Mouse (Mus musculus) lung, embryonic 16.5 days (tissue): ENCODE measurements at regions not wholly inside any gene's neighbourhood (a gene's known extent, or its start where the extent isn't known, plus 50 kb on each side); places are given as distances from the start of the nearest gene placed in this dataset.

Experiments
- ATAC-seq: fragments of 200-750 bp; cut with Nextera tagmentation; 2 replicates; pipeline ENCODE4 v1.8.0; 2017; ENCODE audit warnings: low read depth, mild to moderate bottlenecking, moderate library complexity
- H3K27ac ChIP-seq: fragments of 300-500 bp; sonication (generic); 2 replicates; pipeline ENCODE4 v1.5.1; 2014; ENCODE audit warnings: mild to moderate bottlenecking, control low read depth, low read length
- H3K27me3 ChIP-seq: fragments of 300-500 bp; sonication (generic); 2 replicates; pipeline ENCODE4 v1.6.1; 2014; ENCODE audit warnings: low read depth, low read length, mixed read lengths; ENCODE audit not compliant: control insufficient read depth, insufficient read depth
- H3K36me3 ChIP-seq: fragments of 300-500 bp; sonication (generic); 2 replicates; pipeline ENCODE4 v1.6.1; 2014; ENCODE audit warnings: low read length; ENCODE audit not compliant: control insufficient read depth, insufficient read depth
- H3K4me1 ChIP-seq: fragments of 300-500 bp; sonication (generic); replicated peaks from 2 replicates; pipeline ENCODE4 v1.6.1; 2014; ENCODE audit warnings: low read length, mixed read lengths; ENCODE audit not compliant: control insufficient read depth, insufficient read depth
- H3K4me2 ChIP-seq: fragments of 300-500 bp; sonication (generic); 2 replicates; pipeline ENCODE4 v1.6.1; 2014; ENCODE audit warnings: low read depth, low read length, control low read depth
- H3K4me3 ChIP-seq: fragments of 300-500 bp; sonication (generic); 2 replicates; pipeline ENCODE4 v1.5.1; 2014; ENCODE audit warnings: mild to moderate bottlenecking, low read length, control low read depth
- H3K9ac ChIP-seq: fragments of 300-500 bp; sonication (generic); 2 replicates; pipeline ENCODE4 v1.6.1; 2014; ENCODE audit warnings: low read length, control low read depth
- H3K9me3 ChIP-seq: fragments of 300-500 bp; sonication (generic); 2 replicates; pipeline ENCODE4 v1.6.1; 2016; ENCODE audit warnings: low read length; ENCODE audit not compliant: control insufficient read depth
- WGBS: fragments of 180-500 bp; shearing (Covaris S2); extraction: QIAGEN DNeasy Blood & Tissue Kit; methylation state at CpG from one replicate; pipeline ENCODE4 v1.1.7; 2014; 5-methylcytosine and 5-hydroxymethylcytosine counted together

DNA sequence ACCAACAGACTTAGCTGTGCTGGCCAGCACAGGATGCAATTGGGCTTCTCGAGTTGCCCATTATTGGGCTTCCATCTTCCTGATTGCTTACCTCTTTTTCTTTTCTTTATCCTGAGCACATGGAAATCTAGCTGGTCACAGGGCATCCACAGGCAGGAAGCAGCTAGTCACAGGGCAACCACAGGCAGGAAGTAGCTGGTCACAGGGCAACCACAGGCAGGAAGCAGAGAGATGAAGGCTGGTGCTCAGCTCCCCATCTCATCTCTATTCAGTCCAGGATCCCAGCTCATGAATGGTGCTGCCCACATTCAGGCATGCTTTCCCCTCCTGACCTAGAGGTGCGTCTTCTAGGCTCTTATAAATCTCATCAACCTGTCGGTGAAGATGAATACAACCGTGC is 146.8 kb upstream of the Slc35f3 start:
- Histone ChIP-seq H3K27me3 (no peaks in the 10 kb centered on the region), H3K9me3 (no peaks in the 10 kb centered on the region), H3K9ac (no peak overlapping the region), H3K4me2 (no peak overlapping the region), H3K4me1 (peaks cover 13% of the 10 kb centered on the region), H3K4me3 (no peak overlapping the region), H3K36me3 (no peaks in the 10 kb centered on the region), H3K27ac (no peak overlapping the region)
- ATAC-seq, result no peak
- WGBS, result 72% methylated on average over 4 of the region's 4 CpGs

DNA sequence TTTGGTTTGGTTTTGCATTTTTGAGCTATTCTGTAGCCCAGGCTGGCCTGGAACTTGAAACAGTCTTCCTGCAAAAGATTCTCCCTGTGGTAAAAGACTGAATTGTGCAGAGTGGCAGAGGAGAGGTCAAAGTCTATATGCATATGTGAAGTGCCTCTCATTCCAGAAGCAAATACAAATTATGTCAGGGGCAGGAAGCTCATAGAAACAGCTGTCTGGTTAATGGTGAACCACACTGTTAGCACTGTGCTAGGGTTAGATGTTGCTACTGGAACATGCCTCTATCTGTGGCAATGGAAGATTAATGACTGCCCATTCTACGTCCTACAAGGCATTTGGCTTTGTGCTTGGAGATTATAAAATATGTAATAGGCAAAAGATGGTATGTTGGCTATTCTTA is 144.4 kb upstream of the Slc35f3 start:
- Histone ChIP-seq H3K4me1 (peaks cover 15% of the 10 kb centered on the region), H3K9me3 (no peaks in the 10 kb centered on the region), H3K4me2 (no peak overlapping the region), H3K36me3 (no peaks in the 10 kb centered on the region), H3K9ac (no peak overlapping the region), H3K27ac (no peak overlapping the region), H3K4me3 (no peak overlapping the region), H3K27me3 (no peaks in the 10 kb centered on the region)
- ATAC-seq, result peak; percentile 56
- WGBS, result 20% methylated on average over 1 of the region's 1 CpGs

DNA sequence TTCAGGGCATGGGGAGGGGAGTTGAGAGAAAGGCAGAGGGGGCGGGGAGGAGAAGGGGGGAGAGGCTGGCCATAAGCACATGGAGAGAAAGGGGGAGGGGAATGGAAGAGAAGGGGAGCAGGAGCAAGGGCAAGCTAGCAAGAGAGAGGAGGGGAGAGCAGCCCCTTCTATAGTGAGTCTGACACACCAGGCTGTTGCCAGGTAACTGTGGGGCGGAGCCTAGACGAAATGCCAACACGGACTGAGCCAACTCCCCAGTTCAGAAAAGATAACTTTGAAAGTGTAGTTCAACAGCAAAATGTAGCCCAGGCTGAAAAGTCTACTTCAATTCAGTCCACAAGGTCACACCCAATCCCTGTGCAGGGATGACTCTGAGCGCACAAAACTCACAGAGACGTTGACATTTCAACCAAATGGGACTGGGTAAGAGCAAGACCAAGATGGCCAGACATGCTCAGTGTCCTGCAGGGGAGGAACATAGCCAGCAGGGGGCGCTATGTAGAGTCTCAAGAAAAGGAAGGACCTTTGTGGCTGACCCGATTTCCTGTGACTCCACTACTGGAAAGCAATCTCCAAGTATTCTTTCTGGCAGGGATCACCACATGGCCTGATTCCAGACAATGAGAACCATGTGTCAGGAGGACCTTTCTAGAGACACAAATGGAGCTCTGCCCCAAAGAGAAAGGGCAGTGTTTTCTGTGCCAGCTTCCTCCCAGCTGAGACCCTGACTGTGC is 140.7 kb upstream of the Slc35f3 start:
- Histone ChIP-seq H3K4me2 (no peak overlapping the region), H3K9me3 (no peaks in the 10 kb centered on the region), H3K27ac (no peak overlapping the region), H3K36me3 (no peaks in the 10 kb centered on the region), H3K9ac (no peak overlapping the region), H3K27me3 (no peaks in the 10 kb centered on the region), H3K4me1 (peaks cover 14% of the 10 kb centered on the region), H3K4me3 (no peak overlapping the region)
- WGBS, result 59% methylated on average over 8 of the region's 8 CpGs
- ATAC-seq, result peak; percentile 47

DNA sequence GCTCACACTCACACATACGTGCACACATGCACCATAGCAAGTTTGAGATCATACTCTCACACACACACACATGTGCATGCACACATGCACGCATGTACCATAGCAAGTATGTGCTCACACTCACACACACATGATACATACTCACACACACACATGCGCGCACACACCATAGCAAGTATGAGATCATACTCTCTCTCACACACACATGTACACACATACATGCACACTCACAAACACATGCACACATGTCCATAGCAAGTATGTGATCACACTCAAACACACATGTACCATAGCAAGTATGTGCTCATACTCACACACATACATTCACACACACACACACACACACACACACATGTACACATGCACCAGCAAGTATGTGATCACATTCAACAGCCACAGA is 138.9 kb upstream of the Slc35f3 start:
- H3K27ac ChIP-seq, result no peak overlapping the region
- H3K9me3 ChIP-seq, result no peaks in the 10 kb centered on the region
- no peaks in the 10 kb centered on the region for H3K36me3 ChIP-seq
- 93% methylated on average over 4 of the region's 4 CpGs for WGBS
- no peak for ATAC-seq
- H3K27me3 ChIP-seq, result no peaks in the 10 kb centered on the region
- H3K9ac ChIP-seq, result no peak overlapping the region
- H3K4me1 ChIP-seq, result peaks cover 2% of the 10 kb centered on the region; the same call in 1 of the 2 replicates
- no peak overlapping the region for H3K4me3 ChIP-seq
- no peak overlapping the region for H3K4me2 ChIP-seq

DNA sequence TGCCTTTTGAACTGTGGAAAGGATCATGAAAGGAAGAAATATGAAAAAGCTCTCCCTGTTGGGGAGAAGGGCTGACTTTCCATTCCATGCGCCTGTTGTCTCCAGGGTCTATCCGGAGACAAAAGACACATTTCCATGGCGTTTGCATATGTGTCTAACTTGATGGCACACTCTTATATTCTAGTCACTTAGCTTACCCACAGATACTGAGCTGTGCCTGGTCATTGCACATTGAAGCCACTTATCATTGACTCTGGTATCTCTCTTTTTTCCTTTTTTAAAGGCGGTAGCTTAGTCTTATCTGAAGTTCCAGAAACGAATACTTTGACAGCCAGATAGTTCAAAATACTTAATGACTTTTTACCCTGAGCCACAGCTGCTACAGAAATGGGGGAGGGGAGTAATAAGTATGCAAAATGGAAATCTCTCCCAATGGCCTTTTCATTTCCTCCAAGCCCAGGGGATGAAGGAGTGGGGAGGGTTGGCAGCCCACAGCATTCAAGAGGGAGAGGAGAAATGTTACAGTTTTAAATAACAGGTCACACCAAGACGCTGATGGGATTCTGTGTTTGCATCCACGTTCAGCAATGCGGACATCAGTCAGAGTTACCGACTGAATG is 137.9 kb upstream of the Slc35f3 start:
- Histone ChIP-seq H3K27me3 (no peaks in the 10 kb centered on the region), H3K9ac (no peak overlapping the region), H3K36me3 (no peaks in the 10 kb centered on the region), H3K4me3 (no peak overlapping the region), H3K4me2 (no peak overlapping the region), H3K9me3 (no peaks in the 10 kb centered on the region), H3K4me1 (peaks cover 2% of the 10 kb centered on the region; the same call in 1 of the 2 replicates), H3K27ac (no peak overlapping the region)
- 51% methylated on average over 9 of the region's 9 CpGs for WGBS
- no peak for ATAC-seq

DNA sequence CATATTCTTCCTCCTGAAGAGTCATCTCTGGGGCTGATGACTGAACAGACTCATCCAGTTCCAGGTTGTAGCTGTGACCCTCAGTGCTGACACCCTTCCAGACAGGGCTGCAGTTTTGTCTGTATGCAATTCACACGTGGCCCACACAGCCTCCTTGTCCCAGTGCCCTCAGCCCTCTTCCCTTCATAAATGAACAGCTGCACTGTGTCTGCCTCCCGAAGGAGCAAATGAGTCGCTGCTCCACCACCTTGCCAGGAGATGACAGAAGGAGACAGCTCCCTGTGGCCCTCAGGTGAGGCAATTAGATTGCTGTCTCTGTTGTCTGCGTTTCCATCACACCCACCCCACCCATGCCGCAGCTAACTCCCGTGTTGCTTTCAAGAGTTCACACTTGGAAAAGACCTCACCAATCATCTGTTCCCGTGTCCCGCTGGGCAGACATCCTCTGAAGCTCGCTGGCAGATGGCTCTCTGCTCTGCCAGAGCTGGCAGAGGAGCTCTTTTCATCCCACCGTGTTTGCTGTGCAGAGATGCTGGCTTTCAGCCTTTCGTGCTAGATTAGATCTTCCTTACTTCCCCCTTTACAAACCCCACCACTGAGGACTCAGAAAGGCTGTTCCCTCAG is 135.5 kb upstream of the Slc35f3 start:
- H3K9me3 ChIP-seq, result no peaks in the 10 kb centered on the region
- H3K27ac ChIP-seq, result no peak overlapping the region
- no peak for ATAC-seq
- no peaks in the 10 kb centered on the region for H3K27me3 ChIP-seq
- no peak overlapping the region for H3K9ac ChIP-seq
- no peaks in the 10 kb centered on the region for H3K4me1 ChIP-seq
- H3K36me3 ChIP-seq, result no peaks in the 10 kb centered on the region
- H3K4me2 ChIP-seq, result no peak overlapping the region
- no peak overlapping the region for H3K4me3 ChIP-seq
- WGBS, result 31% methylated on average over 11 of the region's 11 CpGs

DNA sequence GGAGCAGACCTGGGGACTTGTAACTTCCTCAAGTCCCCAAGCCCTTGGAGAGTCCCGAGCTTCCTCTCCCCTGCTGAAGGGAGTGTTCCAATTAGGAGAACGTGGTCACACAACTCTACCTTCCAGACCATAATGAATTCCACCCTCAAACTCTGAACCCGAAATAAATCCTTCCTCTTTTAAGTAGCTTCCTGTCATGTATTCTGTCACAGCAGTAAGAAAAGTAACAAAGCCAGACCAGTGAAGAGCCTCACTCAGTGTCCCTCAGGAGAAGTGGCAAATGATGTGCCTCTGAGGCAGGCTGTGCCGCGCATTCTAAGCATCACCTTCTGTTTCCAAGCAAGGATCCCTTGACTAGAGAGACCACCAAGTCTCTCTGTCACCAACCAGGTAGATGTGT is 134.4 kb upstream of the Slc35f3 start:
- Histone ChIP-seq H3K27me3 (no peaks in the 10 kb centered on the region), H3K4me2 (no peak overlapping the region), H3K4me3 (no peak overlapping the region), H3K9ac (no peak overlapping the region), H3K36me3 (no peaks in the 10 kb centered on the region), H3K4me1 (no peaks in the 10 kb centered on the region), H3K27ac (no peak overlapping the region), H3K9me3 (no peaks in the 10 kb centered on the region)
- no peak for ATAC-seq
- WGBS, result 65% methylated on average over 5 of the region's 5 CpGs

DNA sequence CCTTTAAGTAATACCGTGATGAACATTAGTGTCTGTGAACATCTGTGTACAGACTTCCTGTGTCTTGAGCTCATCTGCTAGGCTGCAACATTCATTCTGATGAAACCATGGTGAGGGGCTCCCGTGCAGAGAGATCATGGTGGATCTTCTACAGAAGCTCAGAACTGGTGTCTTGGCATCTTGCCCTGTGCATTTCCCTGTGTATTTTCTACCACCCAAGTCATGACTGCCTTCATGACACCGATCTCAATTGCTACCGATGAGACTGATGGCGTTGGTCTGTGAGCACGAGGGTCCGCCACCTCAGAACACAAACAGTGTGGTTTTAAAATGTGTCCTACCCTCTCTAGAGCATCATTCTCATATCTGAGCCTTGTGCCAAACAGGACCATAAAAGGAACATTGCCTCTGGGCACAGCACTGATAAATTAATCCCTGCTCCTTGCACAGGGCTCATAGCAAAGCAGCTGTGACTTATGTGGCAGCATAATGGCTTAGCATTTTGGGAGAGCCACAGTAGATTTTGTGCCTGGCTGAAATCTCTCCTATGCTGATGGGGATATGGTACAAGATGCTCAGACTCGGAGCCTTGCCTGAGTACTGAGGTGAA is 132.8 kb upstream of the Slc35f3 start:
- WGBS, result 58% methylated on average over 8 of the region's 8 CpGs
- Histone ChIP-seq H3K4me3 (no peak overlapping the region), H3K9ac (no peak overlapping the region), H3K4me1 (no peaks in the 10 kb centered on the region), H3K9me3 (no peaks in the 10 kb centered on the region), H3K27me3 (no peaks in the 10 kb centered on the region), H3K36me3 (no peaks in the 10 kb centered on the region), H3K27ac (no peak overlapping the region), H3K4me2 (no peak overlapping the region)
- ATAC-seq, result no peak

DNA sequence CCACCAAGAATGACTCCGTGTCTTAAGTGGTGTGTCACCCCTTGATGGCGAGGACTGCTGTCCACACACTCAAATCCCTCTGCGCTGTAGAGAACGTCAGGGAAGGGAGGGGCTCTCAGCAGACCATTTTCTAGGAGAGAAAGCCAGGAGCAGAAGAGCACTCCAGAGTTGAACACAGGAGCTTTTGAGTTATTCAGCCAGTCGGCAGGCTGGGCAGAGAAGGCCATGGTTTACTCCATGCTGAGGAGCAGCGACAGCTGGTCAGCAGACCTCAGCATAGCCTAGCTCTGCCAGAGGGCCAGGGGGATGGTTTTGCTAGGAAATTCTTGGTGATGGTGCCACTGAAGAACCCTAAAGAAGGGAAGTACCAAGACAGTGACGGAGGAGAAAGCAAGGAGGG is 132.0 kb upstream of the Slc35f3 start:
- no peak overlapping the region for H3K27ac ChIP-seq
- no peaks in the 10 kb centered on the region for H3K27me3 ChIP-seq
- no peaks in the 10 kb centered on the region for H3K9me3 ChIP-seq
- no peak overlapping the region for H3K4me3 ChIP-seq
- ATAC-seq, result no peak
- no peak overlapping the region for H3K9ac ChIP-seq
- no peaks in the 10 kb centered on the region for H3K4me1 ChIP-seq
- WGBS, result 56% methylated on average over 7 of the region's 7 CpGs
- H3K36me3 ChIP-seq, result no peaks in the 10 kb centered on the region
- no peak overlapping the region for H3K4me2 ChIP-seq
